9 mouse cellular contexts compared by ENCODE assay signal in genomic region chr11:75913953-75914352, GRCm38 (mm10). TPM values are rescaled to one million over a fixed set of nuclear protein-coding genes. Genes with fewer than 3 reads are reported as not detected.
DNase-seq lines count a peak whose midpoint lies in the region; ATAC-seq and TF ChIP-seq lines count a peak whose summit lies in the region.
"Had no signal": no experiment of that assay in that cellular context is flagged by ENCODE, and none has a peak within 500 bp of the region (broad histone marks: within the 10 kb centered on the region; RNA-seq: fewer than 3 reads in every experiment).

No protein-coding gene starts in this region.

- H3K4me3 ChIP-seq in MEL (ENCODE audit: control insufficient read depth in 1 of 2, insufficient read depth in 1 of 2, low read depth in 2 of 2, low read length in 2 of 2): no peak overlapping the region
- no peak overlapping the region for H3K4me3 ChIP-seq in embryonic facial prominence, embryonic 11.5 days (ENCODE audit: low read depth, low read length)
- H3K4me3 ChIP-seq in spleen, adult 2 months (ENCODE audit: extremely low read depth, insufficient read depth, insufficient read length): no peak overlapping the region
- H3K4me3 ChIP-seq in forebrain, embryonic 12.5 days (replicated peaks): no peak overlapping the region
- H3K4me3 ChIP-seq: embryonic facial prominence, embryonic 13.5 days had no signal

- no peak overlapping the region for H3K9ac ChIP-seq in MEL (ENCODE audit: control insufficient read depth, low read depth, low read length, poor library complexity, severe bottlenecking)
- H3K9ac ChIP-seq in embryonic facial prominence, embryonic 11.5 days (replicated peaks; ENCODE audit: low read length): no peak overlapping the region
- no peak overlapping the region for H3K9ac ChIP-seq in forebrain, embryonic 12.5 days
- H3K9ac ChIP-seq: embryonic facial prominence, embryonic 13.5 days had no signal

- no peak for TF ChIP-seq EP300 in MEL (IDR thresholded peaks at IDR 0.05; ENCODE audit: low read depth in 1 of 2, low read length in 2 of 2)

- peak; percentile 76 for TF ChIP-seq RAD21 in MEL (IDR thresholded peaks at IDR 0.05; ENCODE audit: low read depth, low read length)

- peaks cover 16 to 17% of the 10 kb centered on the region in 2 experiments for H3K4me1 ChIP-seq in MEL (ENCODE audit: control insufficient read depth in 1 of 2, insufficient read depth in 2 of 2, low read length in 2 of 2)
- no peaks in the 10 kb centered on the region for H3K4me1 ChIP-seq in embryonic facial prominence, embryonic 11.5 days (ENCODE audit: control insufficient read depth, insufficient read depth, low read length)
- no peaks in the 10 kb centered on the region for H3K4me1 ChIP-seq in spleen, adult 2 months (ENCODE audit: control insufficient read depth, insufficient read depth, insufficient read length)
- H3K4me1 ChIP-seq in forebrain, embryonic 12.5 days: no peaks in the 10 kb centered on the region

- no peak for TF ChIP-seq POLR2A in MEL (IDR thresholded peaks at IDR 0.05; ENCODE audit: control insufficient read depth in 1 of 2, insufficient read depth in 1 of 2, low read depth in 1 of 2, low read length in 2 of 2, poor library complexity in 1 of 2)
- TF ChIP-seq POLR2A in spleen, adult 2 months (IDR thresholded peaks at IDR 0.05; ENCODE audit: low read depth, low read length): no peak

- no peaks in the 10 kb centered on the region for H3K79me2 ChIP-seq in MEL (ENCODE audit: control insufficient read depth, insufficient read depth, low read length, poor library complexity)

- H3K27ac ChIP-seq in MEL (ENCODE audit: control insufficient read depth, low read depth, low read length): no peak overlapping the region
- H3K27ac ChIP-seq in embryonic facial prominence, embryonic 11.5 days (replicated peaks; ENCODE audit: low read depth, low read length): no peak overlapping the region
- H3K27ac ChIP-seq in spleen, adult 2 months (ENCODE audit: insufficient read depth, low read length): no peak overlapping the region
- H3K27ac ChIP-seq in forebrain, embryonic 12.5 days: no peak overlapping the region
- H3K27ac ChIP-seq: embryonic facial prominence, embryonic 13.5 days had no signal

- peak; percentile 32 for DNase-seq in layer of hippocampus, adult 11-12 months (ENCODE audit: low spot score)
- DNase-seq in layer of hippocampus, postnatal 36 days: no peak
- DNase-seq in MEL (ENCODE audit: low read depth, low spot score): peak; percentile 87
- peak; percentile 36 for DNase-seq in embryonic facial prominence, embryonic 11.5 days (ENCODE audit: low spot score)
- peak; percentile 77 for DNase-seq in kidney, postnatal 14 days
- DNase-seq in spleen, adult 2 months (ENCODE audit: low read depth in 1 of 2, low spot score in 2 of 2): peak; percentile 45 to 78
- DNase-seq in embryo, embryonic 10.5 days (ENCODE audit: low spot score): no peak

- TF ChIP-seq CTCF in MEL (IDR thresholded peaks at IDR 0.05 in 2 of 3, conservative IDR thresholded peaks at IDR 0.05 in 1 of 3; ENCODE audit: control insufficient read depth in 1 of 3, insufficient read depth in 1 of 3, low read depth in 2 of 3, low read length in 3 of 3, poor library complexity in 1 of 3, severe bottlenecking in 1 of 3): peak; percentile 92 to 96 (median 94)
- TF ChIP-seq CTCF in spleen, adult 2 months (IDR thresholded peaks at IDR 0.05; ENCODE audit: extremely low read depth, insufficient read depth, insufficient read length, insufficient replicate concordance): peak; percentile 77; the same call in 1 of the 2 replicates

- 0 out of 2 replicates have a peak, but pooled peaks have one; percentile 26 for ATAC-seq in embryonic facial prominence, embryonic 11.5 days (replicated peaks; ENCODE audit: insufficient number of reproducible peaks, low FRiP score, low TSS enrichment, low read depth)
- ATAC-seq in forebrain, embryonic 12.5 days (ENCODE audit: low FRiP score): no peak

- no peaks in the 10 kb centered on the region for H3K27me3 ChIP-seq in MEL (ENCODE audit: control insufficient read depth in 1 of 2, insufficient read depth in 2 of 2, low read length in 2 of 2)
- H3K27me3 ChIP-seq in embryonic facial prominence, embryonic 11.5 days (ENCODE audit: control insufficient read depth, insufficient read depth, low read length): no peaks in the 10 kb centered on the region
- H3K27me3 ChIP-seq in spleen, adult 2 months (ENCODE audit: control insufficient read depth, insufficient read depth, low read length): no peaks in the 10 kb centered on the region
- 0 out of 2 replicates have a peak, but pooled peaks cover 6% of the 10 kb centered on the region for H3K27me3 ChIP-seq in forebrain, embryonic 12.5 days
- H3K27me3 ChIP-seq: embryonic facial prominence, embryonic 13.5 days had no signal

- H3K9me3 ChIP-seq in MEL (replicated peaks; ENCODE audit: insufficient read depth, low read length): no peaks in the 10 kb centered on the region
- H3K9me3 ChIP-seq in embryonic facial prominence, embryonic 11.5 days (replicated peaks; ENCODE audit: control insufficient read depth, low read length): no peaks in the 10 kb centered on the region
- no peaks in the 10 kb centered on the region for H3K9me3 ChIP-seq in forebrain, embryonic 12.5 days
- H3K9me3 ChIP-seq: embryonic facial prominence, embryonic 13.5 days had no signal

- H3K36me3 ChIP-seq in MEL (ENCODE audit: control insufficient read depth in 1 of 2, insufficient read depth in 2 of 2, low read length in 2 of 2): peaks cover 0 to 5% of the 10 kb centered on the region in 2 experiments; a peak in 2 of 4 replicates
- H3K36me3 ChIP-seq in embryonic facial prominence, embryonic 11.5 days (replicated peaks; ENCODE audit: control insufficient read depth, insufficient read depth, low read depth, low read length): no peaks in the 10 kb centered on the region
- no peaks in the 10 kb centered on the region for H3K36me3 ChIP-seq in spleen, adult 2 months (ENCODE audit: control insufficient read depth, insufficient read depth, low read length)
- H3K36me3 ChIP-seq in forebrain, embryonic 12.5 days (replicated peaks): no peaks in the 10 kb centered on the region
- H3K36me3 ChIP-seq: embryonic facial prominence, embryonic 13.5 days had no signal

- no peak overlapping the region for H3K4me2 ChIP-seq in embryonic facial prominence, embryonic 11.5 days (ENCODE audit: low read depth, low read length)
- no peak overlapping the region for H3K4me2 ChIP-seq in forebrain, embryonic 12.5 days
- H3K4me2 ChIP-seq: embryonic facial prominence, embryonic 13.5 days had no signal

- 68% methylated on average over 3 of the region's 3 CpGs for WGBS in embryonic facial prominence, embryonic 11.5 days
- 34% methylated on average over 3 of the region's 3 CpGs for WGBS in spleen, adult 2 months
- WGBS in forebrain, embryonic 12.5 days: 61% methylated on average over 3 of the region's 3 CpGs

TF ChIP-seq in MEL, 35 proteins besides CTCF, POLR2A, EP300 and RAD21 (continues in another document):
- TF ChIP-seq ZNF384 (IDR thresholded peaks at IDR 0.05; ENCODE audit: low read depth, low read length) (no peak), CHD2 (IDR thresholded peaks at IDR 0.05; ENCODE audit: low read length) (no peak), MAZ (IDR thresholded peaks at IDR 0.05; ENCODE audit: low read depth, low read length) (no peak), MEF2A (IDR thresholded peaks at IDR 0.05; ENCODE audit: extremely low read depth, insufficient replicate concordance, low read depth, low read length, poor library complexity, severe bottlenecking) (no peak), NRF1 (IDR thresholded peaks at IDR 0.05; ENCODE audit: insufficient read depth, low read depth, low read length, poor library complexity, severe bottlenecking) (no peak), RCOR1 (IDR thresholded peaks at IDR 0.05; ENCODE audit: low read depth, low read length) (no peak), ZC3H11A (IDR thresholded peaks at IDR 0.05; ENCODE audit: low read depth, low read length) (peak; percentile 80), JUND (IDR thresholded peaks at IDR 0.05; ENCODE audit: low read depth, low read length) (no peak), ETS1 (IDR thresholded peaks at IDR 0.05; ENCODE audit: low read depth, low read length) (no peak), TBP (IDR thresholded peaks at IDR 0.05; ENCODE audit: low read depth, low read length) (no peak), KAT2A (conservative IDR thresholded peaks at IDR 0.05; ENCODE audit: low read depth, low read length) (no peak), MYB (IDR thresholded peaks at IDR 0.05; ENCODE audit: low read depth, low read length) (no peak), ZMIZ1 (IDR thresholded peaks at IDR 0.05; ENCODE audit: low read depth, low read length) (no peak), USF1 (IDR thresholded peaks at IDR 0.05; ENCODE audit: low read depth, low read length) (no peak), POLR2AphosphoS5 (IDR thresholded peaks at IDR 0.05; ENCODE audit: borderline replicate concordance, low read depth, low read length) (no peak), UBTF (IDR thresholded peaks at IDR 0.05; ENCODE audit: borderline replicate concordance, insufficient read depth, low read depth, low read length) (no peak), MAX (IDR thresholded peaks at IDR 0.05; ENCODE audit: low read length) (no peak), MXI1 (IDR thresholded peaks at IDR 0.05; ENCODE audit: low read depth, low read length) (no peak), SMC3 (IDR thresholded peaks at IDR 0.05; ENCODE audit: low read depth, low read length) (peak; percentile 96), POLR2AphosphoS2 (IDR thresholded peaks at IDR 0.05; ENCODE audit: low read length) (no peak), CHD1 (IDR thresholded peaks at IDR 0.05; ENCODE audit: low read depth, low read length) (no peak), MYC (IDR thresholded peaks at IDR 0.05; ENCODE audit: low read depth, low read length) (0 out of 2 replicates have a peak, but pooled peaks have one; percentile 25), E2F4 (IDR thresholded peaks at IDR 0.05; ENCODE audit: borderline replicate concordance, low read depth, low read length) (no peak), NELFE (IDR thresholded peaks at IDR 0.05; ENCODE audit: low read depth, low read length) (no peak), BHLHE40 (IDR thresholded peaks at IDR 0.05; ENCODE audit: borderline replicate concordance, low read depth, low read length) (no peak), TCF12 (IDR thresholded peaks at IDR 0.05; ENCODE audit: low read depth, low read length) (no peak), HCFC1 (IDR thresholded peaks at IDR 0.05; ENCODE audit: low read depth, low read length) (no peak)

RNA-seq across cellular contexts. Expression of gene Rph3al, which starts 24.3 kb away (rescaled TPM):
- total RNA-seq in layer of hippocampus, postnatal 36 days (2021): 1 to 10 TPM; 6.6 to 8.6 TPM
- 7.1 and 9.4 TPM in 2 replicates for total RNA-seq in MEL (2012; rRNA removed)
- 10 to 100 TPM in 1 of 2 experiments, not detected in 1; 23.0 TPM for polyA plus RNA-seq in MEL (2012; ENCODE audit: insufficient read depth in 1 of 2, insufficient read length in 2 of 2, low read depth in 1 of 2, low replicate concordance in 2 of 2, missing spikeins in 1 of 2)
- 2.7 and 3.6 TPM in 2 replicates for polyA plus RNA-seq in embryonic facial prominence, embryonic 11.5 days (2014; fragmentation: Nextera tagmentation; extraction: Ambion mirVana)
- polyA plus RNA-seq in spleen, adult 2 months (2012; rRNA removed): 3.8 and 5.5 TPM in 2 replicates
- polyA plus RNA-seq in forebrain, embryonic 12.5 days (2016; fragmentation: Nextera tagmentation; extraction: Ambion mirVana): 1.1 and 1.7 TPM in 2 replicates

Comparison
In these comparisons a context has a peak if more than half of its experiments do, and no peak if none do; other contexts are left out.
1. DNase-seq: peak in layer of hippocampus, adult 11-12 months (single experiment), MEL (single experiment), embryonic facial prominence, embryonic 11.5 days (single experiment), kidney, postnatal 14 days (single experiment) and spleen, adult 2 months (2 of 2); none in layer of hippocampus, postnatal 36 days (0 of 2) and embryo, embryonic 10.5 days (single experiment).